Mouse (Mus musculus) ES-E14 (cell line): ENCODE measurements around the gene Chp1. TPM values are rescaled to one million over a fixed set of nuclear protein-coding genes. Genes with fewer than 3 reads are reported as not detected.

ENCODE experiments used
- DNase-seq: peaks from one replicate; pipeline ENCODE4 v3.0.0-alpha.2; 2013; ENCODE audit warnings: low read depth, low spot score
- H3K27ac ChIP-seq: 2 replicates; pipeline ENCODE4 v1.5.1; 2012; ENCODE audit warnings: low read depth, mild to moderate bottlenecking, low read length, moderate library complexity, mixed read lengths; ENCODE audit not compliant: poor library complexity, insufficient read depth, severe bottlenecking
- H3K36me3 ChIP-seq: 2 replicates; pipeline ENCODE4 v1.6.1; 2012; ENCODE audit warnings: mild to moderate bottlenecking, low read length, moderate library complexity, mixed read lengths; ENCODE audit not compliant: control insufficient read depth, poor library complexity, insufficient read depth, severe bottlenecking
- H3K4me1 ChIP-seq, 2 experiments: fragments of 150-350 bp in 1 of 2; sonication (generic) in 1 of 2; 2 replicates each; pipeline ENCODE4 v1.6.1; 2012; ENCODE audit warnings: low read length in 2 of 2, mild to moderate bottlenecking in 1 of 2, mixed read lengths in 1 of 2; ENCODE audit not compliant: control insufficient read depth in 2 of 2, insufficient read depth in 2 of 2, poor library complexity in 1 of 2
- H3K4me3 ChIP-seq, 2 experiments: fragments of 150-350 bp in 1 of 2; sonication (generic) in 1 of 2; 2 replicates each; pipeline ENCODE4 v1.5.1; 2012; ENCODE audit warnings: low read length in 2 of 2, low read depth in 1 of 2, mild to moderate bottlenecking in 1 of 2, mixed read lengths in 1 of 2; ENCODE audit not compliant: insufficient read depth in 1 of 2, poor library complexity in 1 of 2, severe bottlenecking in 1 of 2
- H3K9ac ChIP-seq: 2 replicates; pipeline ENCODE4 v1.6.1; 2012; ENCODE audit warnings: low read depth, mild to moderate bottlenecking, low read length, mixed read lengths; ENCODE audit not compliant: poor library complexity, insufficient read depth, severe bottlenecking
- H3K9me3 ChIP-seq: fragments of 150-350 bp; sonication (generic); 2 replicates; pipeline ENCODE4 v1.6.1; 2012; ENCODE audit warnings: low read depth, mild to moderate bottlenecking, low read length; ENCODE audit not compliant: control insufficient read depth, insufficient read depth
- CHD2 ChIP-seq: IDR thresholded peaks from 2 replicates; pipeline ENCODE4 v1.6.1; 2014; ENCODE audit warnings: mild to moderate bottlenecking, low read depth, low read length, inconsistent platforms
- HCFC1 ChIP-seq: IDR thresholded peaks from 2 replicates; pipeline ENCODE4 v1.6.1; 2012; ENCODE audit warnings: low read length, inconsistent platforms, borderline replicate concordance; ENCODE audit not compliant: insufficient read depth
- MAFK ChIP-seq: IDR thresholded peaks from 2 replicates; pipeline ENCODE4 v1.6.1; 2014; ENCODE audit warnings: mild to moderate bottlenecking, low read depth, low read length, inconsistent platforms; ENCODE audit not compliant: insufficient read depth
- ZC3H11A ChIP-seq: IDR thresholded peaks from 2 replicates; pipeline ENCODE4 v1.6.1; 2012; ENCODE audit warnings: low read depth, mild to moderate bottlenecking, inconsistent platforms, low read length, borderline replicate concordance
- ZNF384 ChIP-seq: IDR thresholded peaks from 2 replicates; pipeline ENCODE4 v1.6.1; 2012; ENCODE audit warnings: low read depth, low read length, inconsistent platforms
- in situ Hi-C, 2 experiments: fragments of 600-800 bp; cut with MboI; formaldehyde crosslinking; loops; one replicate each; pipeline ENCODE4 v1.15.1; 2025; ENCODE audit warnings: low sequenced_read_pairs in 2 of 2, inconsistent platforms in 1 of 2; ENCODE audit not compliant: unreplicated experiment in 2 of 2
- total RNA-seq: library from RNA; depleted of rRNA; stranded (reverse); fragments of 300-350 nt; gene quantifications from 2 replicates; pipeline ENCODE4 v1.2.3, GENCODE M21; 2012

Chp1 gene
- total RNA-seq, 1 experiment: 29.7 TPM

DNA sequence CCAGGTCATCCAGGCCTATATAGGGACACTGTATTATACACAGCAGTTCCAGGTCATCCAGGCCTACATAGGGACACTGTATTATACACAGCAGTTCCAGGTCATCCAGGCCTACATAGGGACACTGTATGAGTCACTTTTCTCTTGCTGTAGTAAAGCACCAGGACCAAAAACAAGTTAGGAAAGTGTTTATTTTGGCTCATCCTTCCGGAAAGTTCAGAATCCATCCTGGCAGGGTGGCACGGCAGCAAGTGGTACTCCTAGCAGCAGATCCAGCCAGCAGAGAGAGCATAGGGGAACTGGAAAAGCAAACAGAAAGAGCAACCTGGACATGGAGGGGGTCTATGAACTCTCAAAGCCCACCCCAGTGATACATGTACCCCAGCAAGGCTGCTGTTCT lies 36.6 kb upstream of the Chp1 start:
- H3K9ac ChIP-seq: no peak overlapping the region
- in situ Hi-C loops: loop anchor here (10.0 to 25.0 kb wide), 2 partner anchors 174 to 216 kb away; partner anchors contain the start of gene Dll4 (in 1 of the 2)

DNA sequence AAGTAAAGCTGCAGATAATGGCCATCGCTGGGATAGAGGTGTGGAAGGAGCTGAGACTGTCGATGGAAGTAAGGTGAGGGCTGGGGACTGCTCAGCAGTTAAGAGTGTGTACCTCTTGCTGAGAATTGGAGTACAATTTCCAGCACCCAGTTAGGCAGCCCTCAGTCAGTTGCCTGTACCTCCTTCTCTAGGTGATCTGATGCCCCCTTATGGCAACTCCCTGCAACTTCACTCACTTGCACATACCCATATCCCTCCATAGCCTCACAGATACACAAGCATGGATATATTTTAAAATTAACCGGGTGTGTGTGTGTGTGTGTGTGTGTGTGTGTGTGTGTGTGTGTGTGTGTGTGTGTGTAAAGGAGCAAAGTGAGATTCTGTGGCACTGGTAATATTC lies 35.2 kb upstream of the Chp1 start:
- peak; percentile 55 for DNase-seq
- H3K36me3 ChIP-seq: no peaks in the 10 kb centered on the region
- TF ChIP-seq CHD2 (no peak), HCFC1 (no peak), ZC3H11A (peak; percentile 59; the same call in 1 of the 2 replicates), ZNF384 (no peak), MAFK (no peak)
- H3K4me3 ChIP-seq: no peak overlapping the region
- no peaks in the 10 kb centered on the region for H3K4me1 ChIP-seq
- H3K9ac ChIP-seq: no peak overlapping the region
- no peaks in the 10 kb centered on the region for H3K9me3 ChIP-seq
- in situ Hi-C loops: loop anchor here (10.0 to 25.0 kb wide), 2 partner anchors 175 to 217 kb away; partner anchors contain the start of gene Dll4 (in 1 of the 2)
- H3K27ac ChIP-seq: no peak overlapping the region

More for the DNA sequence above, 36.6 kb upstream of the Chp1 start:
- no peaks in the 10 kb centered on the region for H3K36me3 ChIP-seq
- no peaks in the 10 kb centered on the region for H3K4me1 ChIP-seq
- no peak for DNase-seq
- H3K4me3 ChIP-seq: no peak overlapping the region
- H3K9me3 ChIP-seq: no peaks in the 10 kb centered on the region
- TF ChIP-seq HCFC1: no peak
- no peak for TF ChIP-seq MAFK
- no peak for TF ChIP-seq ZC3H11A
- no peak for TF ChIP-seq ZNF384
- TF ChIP-seq CHD2: no peak
- no peak overlapping the region for H3K27ac ChIP-seq

DNA sequence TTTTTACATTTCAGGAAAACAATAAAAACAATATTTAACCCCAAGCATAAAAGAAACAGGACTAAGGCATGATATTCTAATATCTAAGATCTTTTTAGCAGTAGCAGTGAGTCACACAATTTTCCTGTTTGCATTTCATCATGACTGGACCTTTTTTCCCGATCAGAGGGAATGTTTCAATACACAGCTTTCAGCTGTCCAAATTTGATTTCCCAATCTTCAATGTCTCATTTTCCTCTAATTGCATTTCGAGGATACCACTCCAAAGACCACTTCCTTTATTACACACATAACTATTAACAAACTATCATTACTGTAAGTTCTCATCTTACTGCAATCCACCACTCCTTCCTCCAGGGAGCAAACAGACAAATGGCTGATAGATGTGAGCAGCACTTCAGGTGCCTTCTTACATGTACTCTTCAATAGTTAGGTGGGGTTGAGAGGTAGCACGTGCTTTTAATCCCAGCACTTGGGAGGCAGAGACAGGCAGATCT lies 33.4 kb upstream of the Chp1 start:
- in situ Hi-C loops: loop anchor here (10.0 to 25.0 kb wide), 2 partner anchors 177 to 219 kb away; partner anchors contain the start of gene Dll4 (in 1 of the 2)
- DNase-seq: no peak
- H3K36me3 ChIP-seq: no peaks in the 10 kb centered on the region
- TF ChIP-seq MAFK (no peak), ZC3H11A (no peak), CHD2 (no peak)
- no peak overlapping the region for H3K27ac ChIP-seq
- no peaks in the 10 kb centered on the region for H3K4me1 ChIP-seq
- no peaks in the 10 kb centered on the region for H3K9me3 ChIP-seq
- no peak overlapping the region for H3K9ac ChIP-seq
- no peak overlapping the region for H3K4me3 ChIP-seq

DNA sequence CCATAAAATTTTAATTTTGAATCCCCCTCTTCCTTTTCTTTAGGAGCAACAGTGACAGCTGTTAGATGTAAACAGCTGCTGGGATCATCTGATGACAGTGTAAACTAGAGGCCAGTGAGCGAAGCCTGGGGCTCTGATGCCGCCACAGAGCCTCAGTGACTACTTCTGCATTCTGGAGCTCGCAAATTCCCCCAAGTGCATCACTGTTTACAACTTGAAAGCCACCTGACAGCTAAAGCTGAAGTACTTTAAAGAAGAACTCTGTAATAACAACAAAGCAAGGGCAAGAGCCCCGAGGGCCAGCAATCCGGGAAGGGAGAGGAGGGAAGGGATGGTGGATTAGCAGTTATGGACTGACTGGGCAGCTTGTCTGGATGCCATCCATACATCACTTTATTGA lies 30.7 kb upstream of the Chp1 start:
- in situ Hi-C loops: loop anchor here (10.0 to 25.0 kb wide), 2 partner anchors 180 to 222 kb away; partner anchors contain the start of gene Dll4 (in 1 of the 2)

More for the DNA sequence above, 30.7 kb upstream of the Chp1 start:
- Histone ChIP-seq H3K4me1 (no peaks in the 10 kb centered on the region), H3K36me3 (no peaks in the 10 kb centered on the region), H3K27ac (no peak overlapping the region), H3K4me3 (no peak overlapping the region), H3K9me3 (no peaks in the 10 kb centered on the region), H3K9ac (no peak overlapping the region)
- no peak for DNase-seq
- TF ChIP-seq ZC3H11A (no peak), CHD2 (no peak), ZNF384 (no peak), MAFK (no peak), HCFC1 (no peak)
